ENCODE assay signal across 18 mouse cellular contexts in the genomic region with DNA sequence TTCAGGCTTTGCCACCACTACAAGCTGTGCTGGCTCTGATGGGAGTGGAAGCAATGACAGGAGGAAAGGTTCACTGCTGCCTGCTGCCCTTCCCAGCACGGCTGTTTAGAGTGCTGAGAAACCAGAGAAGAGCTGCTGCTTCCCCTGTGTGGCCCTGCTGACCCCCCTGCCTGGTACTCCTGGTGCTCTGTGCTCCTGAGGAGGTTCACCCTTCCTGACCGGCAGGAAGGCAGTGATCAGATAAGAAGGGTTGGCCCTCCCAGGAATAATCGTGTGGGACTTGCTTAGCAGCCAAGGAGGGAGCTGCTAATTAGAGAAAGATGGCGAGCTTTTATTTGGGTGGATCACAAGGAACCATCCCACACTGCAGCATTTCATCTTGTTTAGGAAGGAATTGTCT. TPM values are rescaled to one million over a fixed set of nuclear protein-coding genes. Genes with fewer than 3 reads are reported as not detected.
A peak's percentile ranks its signal among the peaks of the same experiment; 100 is the strongest.
DNase-seq lines count a peak whose midpoint lies in the region; ATAC-seq lines count a peak whose summit lies in the region.
"Had no signal": no experiment of that assay in that cellular context is flagged by ENCODE, and none has a peak within 500 bp of the region (broad histone marks: within the 10 kb centered on the region; RNA-seq: fewer than 3 reads in every experiment).

No protein-coding gene starts in this region.

- DNase-seq in heart, adult 11 months: peak; percentile 97
- no peak for DNase-seq in kidney, adult 9 months
- peak; percentile 37 for DNase-seq in kidney, postnatal 14 days
- DNase-seq in spleen, postnatal 36 days (ENCODE audit: low spot score in 2 of 2): no peak
- DNase-seq: adrenal gland, adult 8-10 months; cerebellum, adult 11 months; right cerebral cortex, postnatal 4 days had no signal

- peaks cover 5% of the 10 kb centered on the region for H3K4me1 ChIP-seq in heart, embryonic 11.5 days (ENCODE audit: control insufficient read depth, insufficient read depth, low read length)
- peaks cover 9% of the 10 kb centered on the region; the same call in 1 of the 2 replicates for H3K4me1 ChIP-seq in kidney, embryonic 14.5 days (ENCODE audit: control insufficient read depth, insufficient read depth, low read length)
- H3K4me1 ChIP-seq: hindbrain, embryonic 15.5 days; intestine, embryonic 15.5 days; midbrain, embryonic 13.5 days; neural tube, embryonic 12.5 days had no signal

- no peak overlapping the region for H3K4me2 ChIP-seq in heart, embryonic 11.5 days
- H3K4me2 ChIP-seq in kidney, embryonic 14.5 days (replicated peaks; ENCODE audit: low read depth, low read length): no peak overlapping the region; the same call in 1 of the 2 replicates
- H3K4me2 ChIP-seq: embryonic facial prominence, embryonic 15.5 days; hindbrain, embryonic 15.5 days; intestine, embryonic 15.5 days; midbrain, embryonic 13.5 days; neural tube, embryonic 12.5 days had no signal

- H3K9ac ChIP-seq in heart, embryonic 11.5 days (ENCODE audit: low read depth, low read length): no peak overlapping the region
- H3K9ac ChIP-seq in kidney, embryonic 14.5 days (ENCODE audit: low read depth, low read length): 0 out of 2 replicates have a peak overlapping the region, but pooled peaks have one; percentile 28
- H3K9ac ChIP-seq: embryonic facial prominence, embryonic 15.5 days; hindbrain, embryonic 15.5 days; intestine, embryonic 15.5 days; liver, embryonic 14.5 days; midbrain, embryonic 13.5 days; neural tube, embryonic 12.5 days had no signal

- H3K4me3 ChIP-seq in heart, embryonic 11.5 days (ENCODE audit: low read depth, low read length): no peak overlapping the region
- H3K4me3 ChIP-seq in kidney, embryonic 14.5 days (ENCODE audit: low read length): no peak overlapping the region
- H3K4me3 ChIP-seq: embryonic facial prominence, embryonic 15.5 days; hindbrain, embryonic 15.5 days; intestine, embryonic 15.5 days; midbrain, embryonic 13.5 days; neural tube, embryonic 12.5 days had no signal

- ATAC-seq in heart, embryonic 11.5 days (replicated peaks; ENCODE audit: insufficient number of reproducible peaks, low FRiP score, low TSS enrichment): no peak
- ATAC-seq in kidney, embryonic 14.5 days (ENCODE audit: low FRiP score, low TSS enrichment): no peak
- ATAC-seq in common myeloid progenitor, adult 5-6 weeks (replicated peaks; ENCODE audit: low read depth, poor library complexity, severe bottlenecking): 0 out of 2 replicates have a peak, but pooled peaks have one; percentile 36
- ATAC-seq: forebrain, embryonic 16.5 days; intestine, embryonic 15.5 days; midbrain, embryonic 13.5 days had no signal

- no peaks in the 10 kb centered on the region for H3K9me3 ChIP-seq in heart, embryonic 11.5 days (replicated peaks; ENCODE audit: control insufficient read depth, low read length)
- no peaks in the 10 kb centered on the region for H3K9me3 ChIP-seq in kidney, embryonic 14.5 days (ENCODE audit: control insufficient read depth, low read length)
- H3K9me3 ChIP-seq: embryonic facial prominence, embryonic 15.5 days; hindbrain, embryonic 15.5 days; intestine, embryonic 15.5 days; midbrain, embryonic 13.5 days; neural tube, embryonic 12.5 days had no signal

- H3K27me3 ChIP-seq in heart, embryonic 11.5 days (ENCODE audit: control insufficient read depth, insufficient read depth, low read length): no peaks in the 10 kb centered on the region
- no peaks in the 10 kb centered on the region for H3K27me3 ChIP-seq in kidney, embryonic 14.5 days (ENCODE audit: control insufficient read depth, insufficient read depth, low read length)
- H3K27me3 ChIP-seq: embryonic facial prominence, embryonic 15.5 days; hindbrain, embryonic 15.5 days; intestine, embryonic 15.5 days; midbrain, embryonic 13.5 days; neural tube, embryonic 12.5 days had no signal

- no peak overlapping the region for H3K27ac ChIP-seq in heart, embryonic 11.5 days (ENCODE audit: low read depth, low read length)
- H3K27ac ChIP-seq in kidney, embryonic 14.5 days (ENCODE audit: low read depth, low read length): no peak overlapping the region
- H3K27ac ChIP-seq: embryonic facial prominence, embryonic 15.5 days; hindbrain, embryonic 15.5 days; intestine, embryonic 15.5 days; liver, embryonic 14.5 days; midbrain, embryonic 13.5 days; neural tube, embryonic 12.5 days; stomach, postnatal 0 days had no signal

- 13% methylated on average over 4 of the region's 4 CpGs for WGBS in heart, embryonic 11.5 days (ENCODE audit: insufficient replicate concordance)
- WGBS in kidney, embryonic 14.5 days: 15% methylated on average over 4 of the region's 4 CpGs

- H3K36me3 ChIP-seq in heart, embryonic 11.5 days (ENCODE audit: control insufficient read depth, insufficient read depth, low read length): no peaks in the 10 kb centered on the region
- no peaks in the 10 kb centered on the region for H3K36me3 ChIP-seq in kidney, embryonic 14.5 days (ENCODE audit: control insufficient read depth, insufficient read depth, low read length)
- H3K36me3 ChIP-seq: embryonic facial prominence, embryonic 15.5 days; hindbrain, embryonic 15.5 days; intestine, embryonic 15.5 days; midbrain, embryonic 13.5 days; neural tube, embryonic 12.5 days had no signal

RNA-seq across cellular contexts. Expression of a gene that starts 15.8 kb away (rescaled TPM):
- 4.4 and 5.4 TPM in 2 replicates for polyA plus RNA-seq in heart, embryonic 11.5 days (2014; fragmentation: Nextera tagmentation; extraction: Ambion mirVana)
- 7.9 and 15.1 TPM in 2 replicates for polyA plus RNA-seq in kidney, embryonic 14.5 days (2014; fragmentation: Nextera tagmentation; extraction: Ambion mirVana)
- 5.2 and 7.4 TPM in 2 replicates for total RNA-seq in common myeloid progenitor, adult 5-6 weeks (2017)

Comparison
In these comparisons a context has a peak if more than half of its experiments do, and no peak if none do; other contexts are left out.
1. DNase-seq: peak in heart, adult 11 months (single experiment) and kidney, postnatal 14 days (single experiment); none in kidney, adult 9 months (single experiment) and spleen, postnatal 36 days (0 of 2).